Mouse (Mus musculus): Measurements from ENCODE around the gene Tma7. TPM values are rescaled to one million over a fixed set of nuclear protein-coding genes. Genes with fewer than 3 reads are reported as not detected.

The Tma7 gene
- polyA plus RNA-seq, 1 experiment, result 144 TPM

- peaks cover 5% of the 10 kb centered on the region for H3K4me1 ChIP-seq (ENCODE audit: control insufficient read depth, insufficient read depth, low read length)
- H3K4me3 ChIP-seq (replicated peaks; ENCODE audit: insufficient read depth, low read depth, low read length), result no peak overlapping the region
- DNase-seq, result no peak
- H3K27ac ChIP-seq (ENCODE audit: insufficient read depth, low read length), result no peak overlapping the region
- TF ChIP-seq CTCF (IDR thresholded peaks at IDR 0.05; ENCODE audit: borderline replicate concordance, insufficient read depth, low read depth, low read length) (no peak), POLR2A (IDR thresholded peaks at IDR 0.05; ENCODE audit: borderline replicate concordance, insufficient read depth, low read length) (no peak)
- no peaks in the 10 kb centered on the region for H3K27me3 ChIP-seq (ENCODE audit: control insufficient read depth, insufficient read depth, low read length)
- 85% methylated on average over 3 of the region's 3 CpGs for WGBS
These were observed 31.8 kb downstream of the Tma7 start for GRCm38 (mm10) chr9:109050674-109050997.

- H3K27ac ChIP-seq (ENCODE audit: insufficient read depth, low read length), result no peak overlapping the region
- WGBS, result 85% methylated on average over 9 of the region's 9 CpGs
- no peak for TF ChIP-seq CTCF (IDR thresholded peaks at IDR 0.05; ENCODE audit: borderline replicate concordance, insufficient read depth, low read depth, low read length)
- TF ChIP-seq POLR2A (IDR thresholded peaks at IDR 0.05; ENCODE audit: borderline replicate concordance, insufficient read depth, low read length), result no peak
These were observed 32.3 kb downstream of the Tma7 start for GRCm38 (mm10) chr9:109049996-109050673.

GRCm38 (mm10) chr9:109049316-109049715, 33.1 kb downstream of the Tma7 start:
- DNase-seq, result no peak
- TF ChIP-seq CTCF (IDR thresholded peaks at IDR 0.05; ENCODE audit: borderline replicate concordance, insufficient read depth, low read depth, low read length) (no peak), POLR2A (IDR thresholded peaks at IDR 0.05; ENCODE audit: borderline replicate concordance, insufficient read depth, low read length) (no peak)
- H3K27ac ChIP-seq (ENCODE audit: insufficient read depth, low read length), result no peak overlapping the region
- 84% methylated on average over 7 of the region's 7 CpGs for WGBS
- no peaks in the 10 kb centered on the region for H3K4me1 ChIP-seq (ENCODE audit: control insufficient read depth, insufficient read depth, low read length)
- no peak overlapping the region for H3K4me3 ChIP-seq (replicated peaks; ENCODE audit: insufficient read depth, low read depth, low read length)
- H3K27me3 ChIP-seq (ENCODE audit: control insufficient read depth, insufficient read depth, low read length), result no peaks in the 10 kb centered on the region

More at GRCm38 (mm10) chr9:109049996-109050673, 32.3 kb downstream of the Tma7 start:
- no peak overlapping the region for H3K4me3 ChIP-seq (replicated peaks; ENCODE audit: insufficient read depth, low read depth, low read length)
- H3K4me1 ChIP-seq (ENCODE audit: control insufficient read depth, insufficient read depth, low read length), result no peaks in the 10 kb centered on the region; the same call in 1 of the 2 replicates
- DNase-seq, result no peak
- no peaks in the 10 kb centered on the region for H3K27me3 ChIP-seq (ENCODE audit: control insufficient read depth, insufficient read depth, low read length)

- H3K4me1 ChIP-seq (ENCODE audit: control insufficient read depth, insufficient read depth, low read length), result no peaks in the 10 kb centered on the region
- no peak for TF ChIP-seq POLR2A (IDR thresholded peaks at IDR 0.05; ENCODE audit: borderline replicate concordance, insufficient read depth, low read length)
- peak; percentile 59; the same call in 1 of the 2 replicates for TF ChIP-seq CTCF (IDR thresholded peaks at IDR 0.05; ENCODE audit: borderline replicate concordance, insufficient read depth, low read depth, low read length)
- 25% methylated on average over 5 of the region's 5 CpGs for WGBS
- H3K27ac ChIP-seq (ENCODE audit: insufficient read depth, low read length), result no peak overlapping the region
- peak; percentile 29 to 52 for DNase-seq
- no peaks in the 10 kb centered on the region for H3K27me3 ChIP-seq (ENCODE audit: control insufficient read depth, insufficient read depth, low read length)
- no peak overlapping the region for H3K4me3 ChIP-seq (replicated peaks; ENCODE audit: insufficient read depth, low read depth, low read length)
These were observed 36.1 kb downstream of the Tma7 start for GRCm38 (mm10) chr9:109046306-109046705.

GRCm38 (mm10) chr9:109041351-109041750, 41.0 kb downstream of the Tma7 start:
- Histone ChIP-seq H3K27me3 (ENCODE audit: control insufficient read depth, insufficient read depth, low read length) (no peaks in the 10 kb centered on the region; the same call in 1 of the 2 replicates), H3K27ac (ENCODE audit: insufficient read depth, low read length) (no peak overlapping the region), H3K4me1 (ENCODE audit: control insufficient read depth, insufficient read depth, low read length) (0 out of 2 replicates have a peak, but pooled peaks cover 2% of the 10 kb centered on the region), H3K4me3 (replicated peaks; ENCODE audit: insufficient read depth, low read depth, low read length) (no peak overlapping the region)
- TF ChIP-seq CTCF (IDR thresholded peaks at IDR 0.05; ENCODE audit: borderline replicate concordance, insufficient read depth, low read depth, low read length), result no peak
- TF ChIP-seq POLR2A (IDR thresholded peaks at IDR 0.05; ENCODE audit: borderline replicate concordance, insufficient read depth, low read length), result no peak
- no peak for DNase-seq
- WGBS, result 41% methylated on average over 7 of the region's 7 CpGs

- TF ChIP-seq CTCF (IDR thresholded peaks at IDR 0.05; ENCODE audit: borderline replicate concordance, insufficient read depth, low read depth, low read length) (no peak), POLR2A (IDR thresholded peaks at IDR 0.05; ENCODE audit: borderline replicate concordance, insufficient read depth, low read length) (no peak)
- H3K4me1 ChIP-seq (ENCODE audit: control insufficient read depth, insufficient read depth, low read length), result 0 out of 2 replicates have a peak, but pooled peaks cover 2% of the 10 kb centered on the region
- H3K27me3 ChIP-seq (ENCODE audit: control insufficient read depth, insufficient read depth, low read length), result no peaks in the 10 kb centered on the region; the same call in 1 of the 2 replicates
- H3K4me3 ChIP-seq (replicated peaks; ENCODE audit: insufficient read depth, low read depth, low read length), result no peak overlapping the region
- 81% methylated on average over 6 of the region's 6 CpGs for WGBS
- no peak overlapping the region for H3K27ac ChIP-seq (ENCODE audit: insufficient read depth, low read length)
- no peak for DNase-seq
These were observed 41.5 kb downstream of the Tma7 start for GRCm38 (mm10) chr9:109040906-109041305.

GRCm38 (mm10) chr9:109040216-109040615, 42.2 kb downstream of the Tma7 start:
- WGBS, result 85% methylated on average over 8 of the region's 8 CpGs
- TF ChIP-seq POLR2A (IDR thresholded peaks at IDR 0.05; ENCODE audit: borderline replicate concordance, insufficient read depth, low read length), result no peak
- no peak for TF ChIP-seq CTCF (IDR thresholded peaks at IDR 0.05; ENCODE audit: borderline replicate concordance, insufficient read depth, low read depth, low read length)
- peak in 1 of 2 experiments; percentile 41 for DNase-seq
- H3K27ac ChIP-seq (ENCODE audit: insufficient read depth, low read length), result no peak overlapping the region
- 0 out of 2 replicates have a peak, but pooled peaks cover 2% of the 10 kb centered on the region for H3K4me1 ChIP-seq (ENCODE audit: control insufficient read depth, insufficient read depth, low read length)
- no peak overlapping the region for H3K4me3 ChIP-seq (replicated peaks; ENCODE audit: insufficient read depth, low read depth, low read length)
- H3K27me3 ChIP-seq (ENCODE audit: control insufficient read depth, insufficient read depth, low read length), result no peaks in the 10 kb centered on the region; the same call in 1 of the 2 replicates

- Histone ChIP-seq H3K27me3 (ENCODE audit: control insufficient read depth, insufficient read depth, low read length) (no peaks in the 10 kb centered on the region; the same call in 1 of the 2 replicates), H3K4me1 (ENCODE audit: control insufficient read depth, insufficient read depth, low read length) (0 out of 2 replicates have a peak, but pooled peaks cover 2% of the 10 kb centered on the region), H3K27ac (ENCODE audit: insufficient read depth, low read length) (no peak overlapping the region), H3K4me3 (replicated peaks; ENCODE audit: insufficient read depth, low read depth, low read length) (no peak overlapping the region)
- 87% methylated on average over 4 of the region's 4 CpGs for WGBS
- no peak for DNase-seq
- no peak for TF ChIP-seq CTCF (IDR thresholded peaks at IDR 0.05; ENCODE audit: borderline replicate concordance, insufficient read depth, low read depth, low read length)
- TF ChIP-seq POLR2A (IDR thresholded peaks at IDR 0.05; ENCODE audit: borderline replicate concordance, insufficient read depth, low read length), result no peak
These were observed 42.7 kb downstream of the Tma7 start for GRCm38 (mm10) chr9:109039681-109040080.
